Mouse (Mus musculus): ENCODE measurements around the gene Creb5. TPM values are rescaled to one million over a fixed set of nuclear protein-coding genes. Genes with fewer than 3 reads are reported as not detected.

Creb5 gene
- polyA plus RNA-seq, 1 experiment from 2014 or later: 5.4 TPM

DNA sequence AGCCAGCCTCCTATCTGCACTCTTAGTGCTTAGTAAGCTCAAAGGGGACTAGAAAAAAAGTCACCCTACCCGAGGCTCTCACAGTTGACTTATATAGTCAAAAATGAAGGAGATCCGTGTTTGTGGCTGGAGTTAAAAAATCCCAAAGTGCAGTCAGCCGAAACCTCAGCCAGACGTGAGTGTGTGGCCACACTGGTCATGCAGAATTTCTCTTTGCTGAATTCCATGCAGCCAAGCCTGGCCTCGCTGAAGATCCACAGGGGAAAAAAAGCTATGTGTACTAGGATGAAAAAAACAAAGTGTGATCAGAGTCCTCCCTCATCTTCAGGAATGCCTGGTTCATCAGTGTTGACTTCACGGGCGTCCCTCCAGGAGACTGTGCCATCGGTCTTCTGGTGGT, 225.2 kb downstream of the Creb5 start:
- Histone ChIP-seq H3K4me1 (ENCODE audit: insufficient read depth, low read depth, low read length) (no peaks in the 10 kb centered on the region), H3K9ac (replicated peaks; ENCODE audit: low read depth) (no peak overlapping the region), H3K4me3 (ENCODE audit: low read depth, low read length) (no peak overlapping the region), H3K4me2 (replicated peaks; ENCODE audit: low read depth, low read length) (no peak overlapping the region), H3K36me3 (ENCODE audit: insufficient read depth, low read length) (no peaks in the 10 kb centered on the region), H3K9me3 (ENCODE audit: low read length) (no peaks in the 10 kb centered on the region), H3K27ac (ENCODE audit: low read length) (no peak overlapping the region), H3K27me3 (replicated peaks; ENCODE audit: insufficient read depth, low read length) (no peaks in the 10 kb centered on the region)
- TF ChIP-seq CTCF (IDR thresholded peaks at IDR 0.05) (no peak), EP300 (IDR thresholded peaks at IDR 0.05) (no peak)
- DNase-seq (ENCODE audit: low spot score): no peak
- WGBS: 82% methylated on average over 8 of the region's 8 CpGs
- no peak for ATAC-seq

- Histone ChIP-seq H3K4me1 (ENCODE audit: insufficient read depth, low read depth, low read length) (no peaks in the 10 kb centered on the region), H3K36me3 (ENCODE audit: insufficient read depth, low read length) (no peaks in the 10 kb centered on the region), H3K4me2 (replicated peaks; ENCODE audit: low read depth, low read length) (no peak overlapping the region), H3K27me3 (replicated peaks; ENCODE audit: insufficient read depth, low read length) (no peaks in the 10 kb centered on the region), H3K9ac (replicated peaks; ENCODE audit: low read depth) (no peak overlapping the region), H3K27ac (ENCODE audit: low read length) (no peak overlapping the region), H3K4me3 (ENCODE audit: low read depth, low read length) (no peak overlapping the region), H3K9me3 (ENCODE audit: low read length) (no peaks in the 10 kb centered on the region)
- ATAC-seq: no peak
- WGBS: 96% methylated on average over 2 of the region's 2 CpGs
- no peak for TF ChIP-seq CTCF (IDR thresholded peaks at IDR 0.05)
- TF ChIP-seq EP300 (IDR thresholded peaks at IDR 0.05): no peak
- DNase-seq (ENCODE audit: low spot score): no peak
Observed at GRCm38 (mm10) chr6:53513380-53513779, 226.3 kb downstream of the Creb5 start.

DNA sequence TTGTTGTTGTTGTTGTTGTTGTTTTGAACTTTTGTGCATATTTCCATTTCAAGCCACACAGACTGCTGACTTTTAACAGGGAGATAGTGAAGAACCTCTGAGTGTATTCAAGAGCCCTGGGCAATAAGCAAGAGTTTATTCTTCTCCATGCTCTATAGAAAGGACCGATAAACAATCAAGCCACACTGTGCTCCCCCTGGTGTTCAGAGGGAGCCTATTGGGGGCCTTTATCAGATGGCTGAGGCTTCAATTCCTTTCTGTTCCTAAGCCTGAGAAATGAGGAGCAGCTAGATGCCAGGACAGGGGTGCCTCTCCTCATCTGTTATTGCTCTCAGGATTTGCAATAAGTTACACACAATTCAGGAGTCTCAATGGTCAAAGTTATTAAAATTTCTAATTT, 227.8 kb downstream of the Creb5 start:
- DNase-seq (ENCODE audit: low spot score): no peak
- WGBS: 50% methylated on average over 1 of the region's 1 CpGs
- TF ChIP-seq CTCF (IDR thresholded peaks at IDR 0.05) (peak; percentile 54), EP300 (IDR thresholded peaks at IDR 0.05) (no peak)

DNA sequence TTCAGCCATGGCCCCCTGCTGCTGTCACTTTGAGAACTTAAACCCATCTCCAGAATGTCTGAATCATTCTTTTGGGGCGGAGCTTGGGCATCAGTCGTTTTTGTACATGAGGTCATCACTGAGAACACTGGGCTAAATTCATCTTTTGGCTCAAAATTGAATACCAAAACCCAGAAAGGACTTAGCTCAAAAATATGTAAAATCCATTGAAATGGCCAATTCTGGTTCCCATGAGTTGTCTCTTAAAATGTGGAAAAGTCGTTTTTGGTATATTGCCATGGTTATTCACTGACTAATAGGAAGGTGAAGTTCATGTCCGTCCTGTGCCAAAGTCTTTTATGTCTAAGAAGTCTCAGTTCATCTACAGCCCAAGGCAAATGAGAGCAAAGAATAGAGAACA, 228.5 kb downstream of the Creb5 start:
- DNase-seq (ENCODE audit: low spot score) (no peak), ATAC-seq (no peak)
- no peak overlapping the region for H3K27ac ChIP-seq (ENCODE audit: low read length)
- H3K4me2 ChIP-seq (replicated peaks; ENCODE audit: low read depth, low read length): no peak overlapping the region
- H3K9me3 ChIP-seq (ENCODE audit: low read length): no peaks in the 10 kb centered on the region
- no peaks in the 10 kb centered on the region for H3K36me3 ChIP-seq (ENCODE audit: insufficient read depth, low read length)
- no peak overlapping the region for H3K4me3 ChIP-seq (ENCODE audit: low read depth, low read length)
- TF ChIP-seq EP300 (IDR thresholded peaks at IDR 0.05) (no peak), CTCF (IDR thresholded peaks at IDR 0.05) (no peak)
- no peaks in the 10 kb centered on the region for H3K4me1 ChIP-seq (ENCODE audit: insufficient read depth, low read depth, low read length)
- H3K9ac ChIP-seq (replicated peaks; ENCODE audit: low read depth): no peak overlapping the region
- 76% methylated on average over 4 of the region's 4 CpGs for WGBS
- no peaks in the 10 kb centered on the region for H3K27me3 ChIP-seq (replicated peaks; ENCODE audit: insufficient read depth, low read length)

More for the DNA sequence above, 227.8 kb downstream of the Creb5 start:
- Histone ChIP-seq H3K27me3 (replicated peaks; ENCODE audit: insufficient read depth, low read length) (no peaks in the 10 kb centered on the region), H3K36me3 (ENCODE audit: insufficient read depth, low read length) (no peaks in the 10 kb centered on the region), H3K4me1 (ENCODE audit: insufficient read depth, low read depth, low read length) (no peaks in the 10 kb centered on the region), H3K9ac (replicated peaks; ENCODE audit: low read depth) (no peak overlapping the region), H3K4me3 (ENCODE audit: low read depth, low read length) (no peak overlapping the region), H3K9me3 (ENCODE audit: low read length) (no peaks in the 10 kb centered on the region), H3K27ac (ENCODE audit: low read length) (no peak overlapping the region), H3K4me2 (replicated peaks; ENCODE audit: low read depth, low read length) (no peak overlapping the region)
- no peak for ATAC-seq

- WGBS: 66% methylated on average over 5 of the region's 5 CpGs
- Histone ChIP-seq H3K9me3 (ENCODE audit: low read length) (no peaks in the 10 kb centered on the region), H3K9ac (replicated peaks; ENCODE audit: low read depth) (no peak overlapping the region), H3K27me3 (replicated peaks; ENCODE audit: insufficient read depth, low read length) (no peaks in the 10 kb centered on the region), H3K4me3 (ENCODE audit: low read depth, low read length) (no peak overlapping the region), H3K4me1 (ENCODE audit: insufficient read depth, low read depth, low read length) (no peaks in the 10 kb centered on the region), H3K36me3 (ENCODE audit: insufficient read depth, low read length) (no peaks in the 10 kb centered on the region), H3K27ac (ENCODE audit: low read length) (no peak overlapping the region), H3K4me2 (replicated peaks; ENCODE audit: low read depth, low read length) (no peak overlapping the region)
- TF ChIP-seq CTCF (IDR thresholded peaks at IDR 0.05) (no peak), EP300 (IDR thresholded peaks at IDR 0.05) (no peak)
- DNase-seq (ENCODE audit: low spot score) (no peak), ATAC-seq (no peak)
Observed at GRCm38 (mm10) chr6:53517371-53517945, 230.4 kb downstream of the Creb5 start.

GRCm38 (mm10) chr6:53523743-53524497, 236.8 kb downstream of the Creb5 start:
- no peak overlapping the region for H3K4me2 ChIP-seq (replicated peaks; ENCODE audit: low read depth, low read length)

More at GRCm38 (mm10) chr6:53523743-53524497, 236.8 kb downstream of the Creb5 start:
- Histone ChIP-seq H3K9ac (replicated peaks; ENCODE audit: low read depth) (no peak overlapping the region), H3K9me3 (ENCODE audit: low read length) (no peaks in the 10 kb centered on the region), H3K27me3 (replicated peaks; ENCODE audit: insufficient read depth, low read length) (no peaks in the 10 kb centered on the region), H3K27ac (ENCODE audit: low read length) (no peak overlapping the region), H3K4me3 (ENCODE audit: low read depth, low read length) (no peak overlapping the region), H3K36me3 (ENCODE audit: insufficient read depth, low read length) (no peaks in the 10 kb centered on the region), H3K4me1 (ENCODE audit: insufficient read depth, low read depth, low read length) (no peaks in the 10 kb centered on the region)
- 74% methylated on average over 13 of the region's 13 CpGs for WGBS
- ATAC-seq (no peak), DNase-seq (ENCODE audit: low spot score) (no peak)
- TF ChIP-seq CTCF (IDR thresholded peaks at IDR 0.05) (no peak), EP300 (IDR thresholded peaks at IDR 0.05) (no peak)

Data from lung, postnatal 0 days (tissue).